Mouse (Mus musculus): ENCODE results near the gene Tex45. TPM values are rescaled to one million over a fixed set of nuclear protein-coding genes. Genes with fewer than 3 reads are reported as not detected.

The Tex45 gene
- total RNA-seq, 1 experiment: not detected

DNA sequence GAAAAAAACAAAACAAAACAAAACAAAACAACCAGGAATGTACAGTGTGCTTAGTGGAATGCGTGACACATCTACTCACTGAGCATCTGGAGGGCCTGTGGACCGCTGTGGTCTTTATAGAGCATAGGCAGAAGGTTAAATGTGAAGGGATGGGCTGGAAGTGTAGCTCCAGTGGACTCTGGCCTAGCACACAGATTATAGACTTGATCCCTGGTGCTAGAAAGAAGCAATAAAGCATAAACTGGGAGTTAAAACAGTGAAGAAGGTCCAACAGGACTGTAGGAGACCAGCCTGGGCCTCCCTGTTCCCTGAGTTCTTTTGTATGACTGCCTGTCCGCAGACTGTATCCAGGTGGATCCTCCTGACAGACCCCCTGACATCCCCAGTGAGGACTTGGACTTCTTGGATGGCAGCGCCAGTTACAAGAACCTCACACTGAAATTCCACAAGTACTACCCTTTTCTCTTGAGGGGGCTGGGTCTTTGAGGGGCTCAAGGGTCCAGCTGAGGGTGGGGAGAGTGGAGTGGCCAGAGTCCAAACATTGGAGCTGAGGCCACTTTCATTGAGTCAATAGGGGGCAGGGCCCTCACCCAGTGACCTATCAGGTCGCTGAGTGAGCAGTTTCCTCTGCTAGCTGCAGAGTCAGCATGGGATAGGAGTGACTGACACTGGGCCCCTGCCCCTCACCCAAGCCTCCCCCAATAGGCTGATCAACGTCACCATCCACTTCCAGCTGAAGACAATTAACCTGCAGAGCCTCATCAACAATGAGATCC, 37.5 kb downstream of the Tex45 start:
- Histone ChIP-seq H3K4me3 (ENCODE audit: insufficient read depth in 1 of 2, low read depth in 1 of 2, low read length in 2 of 2, poor library complexity in 1 of 2, severe bottlenecking in 1 of 2) (no peak overlapping the region), H3K27ac (ENCODE audit: insufficient read depth, low read depth, low read length, poor library complexity, severe bottlenecking) (no peak overlapping the region), H3K9me3 (ENCODE audit: control insufficient read depth, insufficient read depth, low read depth, low read length) (no peaks in the 10 kb centered on the region), H3K4me1 (ENCODE audit: control insufficient read depth in 2 of 2, insufficient read depth in 2 of 2, low read length in 2 of 2, poor library complexity in 1 of 2) (no peaks in the 10 kb centered on the region), H3K9ac (ENCODE audit: insufficient read depth, low read depth, low read length, poor library complexity, severe bottlenecking) (no peak overlapping the region), H3K36me3 (ENCODE audit: control insufficient read depth, insufficient read depth, low read length, poor library complexity, severe bottlenecking) (peaks cover 30% of the 10 kb centered on the region)
- TF ChIP-seq MAFK (IDR thresholded peaks at IDR 0.05; ENCODE audit: insufficient read depth, low read depth, low read length) (no peak), HCFC1 (IDR thresholded peaks at IDR 0.05; ENCODE audit: borderline replicate concordance, insufficient read depth, low read length) (no peak), ZNF384 (IDR thresholded peaks at IDR 0.05; ENCODE audit: low read depth, low read length) (no peak)
- DNase-seq (ENCODE audit: low read depth, low spot score): no peak
- in situ Hi-C loops (cut with MboI; ENCODE audit: low sequenced_read_pairs in 2 of 2, unreplicated experiment in 2 of 2): no loop called here

GRCm38 (mm10) chr8:3514681-3515247, 44.1 kb downstream of the Tex45 start:
- in situ Hi-C loops (cut with MboI; ENCODE audit: low sequenced_read_pairs in 2 of 2, unreplicated experiment in 2 of 2): no loop called here
- no peak for TF ChIP-seq CHD2 (IDR thresholded peaks at IDR 0.05; ENCODE audit: low read depth, low read length)
- no peak for TF ChIP-seq MAFK (IDR thresholded peaks at IDR 0.05; ENCODE audit: insufficient read depth, low read depth, low read length)
- no peak for TF ChIP-seq ZNF384 (IDR thresholded peaks at IDR 0.05; ENCODE audit: low read depth, low read length)
- TF ChIP-seq HCFC1 (IDR thresholded peaks at IDR 0.05; ENCODE audit: borderline replicate concordance, insufficient read depth, low read length): no peak
- no peak for TF ChIP-seq ZC3H11A (IDR thresholded peaks at IDR 0.05; ENCODE audit: borderline replicate concordance, low read depth, low read length)
- peak overlapping the region; percentile 58; the same call in 1 of the 2 replicates for H3K9ac ChIP-seq (ENCODE audit: insufficient read depth, low read depth, low read length, poor library complexity, severe bottlenecking)
- peaks cover 18% of the 10 kb centered on the region for H3K36me3 ChIP-seq (ENCODE audit: control insufficient read depth, insufficient read depth, low read length, poor library complexity, severe bottlenecking)
- DNase-seq (ENCODE audit: low read depth, low spot score): no peak
- H3K27ac ChIP-seq (ENCODE audit: insufficient read depth, low read depth, low read length, poor library complexity, severe bottlenecking): no peak overlapping the region
- no peaks in the 10 kb centered on the region for H3K9me3 ChIP-seq (ENCODE audit: control insufficient read depth, insufficient read depth, low read depth, low read length)
- H3K4me3 ChIP-seq (ENCODE audit: insufficient read depth in 1 of 2, low read depth in 1 of 2, low read length in 2 of 2, poor library complexity in 1 of 2, severe bottlenecking in 1 of 2): peak overlapping the region; percentile 71 to 91; a peak in 3 of 4 replicates
- H3K4me1 ChIP-seq (ENCODE audit: control insufficient read depth in 2 of 2, insufficient read depth in 2 of 2, low read length in 2 of 2, poor library complexity in 1 of 2): peaks cover 0 to 7% of the 10 kb centered on the region in 2 experiments; a peak in 2 of 4 replicates

GRCm38 (mm10) chr8:3515260-3515671, 44.6 kb downstream of the Tex45 start, which contains the start of gene Pnpla6:
Gene Pnpla6 (plus strand): TSS chr8:3515384.
- Histone ChIP-seq H3K27ac (ENCODE audit: insufficient read depth, low read depth, low read length, poor library complexity, severe bottlenecking) (no peak within 1 kb of the TSS), H3K4me3 (ENCODE audit: insufficient read depth in 1 of 2, low read depth in 1 of 2, low read length in 2 of 2, poor library complexity in 1 of 2, severe bottlenecking in 1 of 2) (peak within 1 kb of the TSS; percentile 71 to 91), H3K9me3 (ENCODE audit: control insufficient read depth, insufficient read depth, low read depth, low read length) (no peaks in the 10 kb centered on the region), H3K4me1 (ENCODE audit: control insufficient read depth in 2 of 2, insufficient read depth in 2 of 2, low read length in 2 of 2, poor library complexity in 1 of 2) (peaks cover 0 to 7% of the 10 kb centered on the region in 2 experiments; a peak in 2 of 4 replicates), H3K36me3 (ENCODE audit: control insufficient read depth, insufficient read depth, low read length, poor library complexity, severe bottlenecking) (peaks cover 15% of the 10 kb centered on the region), H3K9ac (ENCODE audit: insufficient read depth, low read depth, low read length, poor library complexity, severe bottlenecking) (peak within 1 kb of the TSS; percentile 65)
- TF ChIP-seq ZC3H11A (IDR thresholded peaks at IDR 0.05; ENCODE audit: borderline replicate concordance, low read depth, low read length) (no peak), CHD2 (IDR thresholded peaks at IDR 0.05; ENCODE audit: low read depth, low read length) (no peak), MAFK (IDR thresholded peaks at IDR 0.05; ENCODE audit: insufficient read depth, low read depth, low read length) (no peak), HCFC1 (IDR thresholded peaks at IDR 0.05; ENCODE audit: borderline replicate concordance, insufficient read depth, low read length) (peak; percentile 88), ZNF384 (IDR thresholded peaks at IDR 0.05; ENCODE audit: low read depth, low read length) (no peak)
- in situ Hi-C loops (cut with MboI; ENCODE audit: low sequenced_read_pairs in 2 of 2, unreplicated experiment in 2 of 2): no loop called here
- no peak for DNase-seq (ENCODE audit: low read depth, low spot score)

- peak overlapping the region; percentile 71 to 91 for H3K4me3 ChIP-seq (ENCODE audit: insufficient read depth in 1 of 2, low read depth in 1 of 2, low read length in 2 of 2, poor library complexity in 1 of 2, severe bottlenecking in 1 of 2)
- no peak overlapping the region for H3K27ac ChIP-seq (ENCODE audit: insufficient read depth, low read depth, low read length, poor library complexity, severe bottlenecking)
- H3K9me3 ChIP-seq (ENCODE audit: control insufficient read depth, insufficient read depth, low read depth, low read length): no peaks in the 10 kb centered on the region
- peaks cover 15% of the 10 kb centered on the region for H3K36me3 ChIP-seq (ENCODE audit: control insufficient read depth, insufficient read depth, low read length, poor library complexity, severe bottlenecking)
- peak overlapping the region; percentile 65 for H3K9ac ChIP-seq (ENCODE audit: insufficient read depth, low read depth, low read length, poor library complexity, severe bottlenecking)
- peaks cover 0 to 7% of the 10 kb centered on the region in 2 experiments; a peak in 2 of 4 replicates for H3K4me1 ChIP-seq (ENCODE audit: control insufficient read depth in 2 of 2, insufficient read depth in 2 of 2, low read length in 2 of 2, poor library complexity in 1 of 2)
- no peak for DNase-seq (ENCODE audit: low read depth, low spot score)
- in situ Hi-C loops (cut with MboI; ENCODE audit: low sequenced_read_pairs in 2 of 2, unreplicated experiment in 2 of 2): no loop called here
- TF ChIP-seq MAFK (IDR thresholded peaks at IDR 0.05; ENCODE audit: insufficient read depth, low read depth, low read length) (no peak), CHD2 (IDR thresholded peaks at IDR 0.05; ENCODE audit: low read depth, low read length) (peak; percentile 45; the same call in 1 of the 2 replicates)
Observed at GRCm38 (mm10) chr8:3515771-3516417, 45.2 kb downstream of the Tex45 start.

Measured in ES-E14 (cell line).